Mouse (Mus musculus) embryonic facial prominence, embryonic 12.5 days (tissue): ENCODE measurements at regions not wholly inside any gene's neighbourhood (a gene's known extent, or its start where the extent isn't known, plus 50 kb on each side); places are given as distances from the start of the nearest gene placed in this dataset.
A peak's percentile ranks its signal among the peaks of the same experiment; 100 is the strongest.
"Not testable (repeated sequence)": the region's sequence is repeated elsewhere in the genome, so short reads cannot be mapped to it uniquely, and the experiment has no call there.

Experiments
- ATAC-seq: fragments of 200-750 bp; cut with Nextera tagmentation; 2 replicates; pipeline ENCODE4 v1.8.0; 2017; ENCODE audit not compliant: insufficient number of reproducible peaks, insufficient read depth, low FRiP score, low TSS enrichment
- H3K27ac ChIP-seq: fragments of 300-500 bp; sonication (generic); 2 replicates; pipeline ENCODE4 v1.5.1; 2016; ENCODE audit warnings: mild to moderate bottlenecking
- H3K27me3 ChIP-seq: fragments of 300-500 bp; sonication (generic); 2 replicates; pipeline ENCODE4 v1.6.1; 2016; ENCODE audit warnings: mild to moderate bottlenecking, moderate library complexity
- H3K36me3 ChIP-seq: fragments of 300-500 bp; sonication (generic); 2 replicates; pipeline ENCODE4 v1.6.1; 2016; ENCODE audit warnings: mild to moderate bottlenecking
- H3K4me1 ChIP-seq: fragments of 300-500 bp; sonication (generic); 2 replicates; pipeline ENCODE4 v1.6.1; 2016
- H3K4me2 ChIP-seq: fragments of 300-500 bp; sonication (generic); replicated peaks from 2 replicates; pipeline ENCODE4 v1.6.1; 2016; ENCODE audit warnings: mild to moderate bottlenecking, moderate library complexity
- H3K4me3 ChIP-seq: fragments of 300-500 bp; sonication (generic); 2 replicates; pipeline ENCODE4 v1.5.1; 2016; ENCODE audit warnings: mild to moderate bottlenecking
- H3K9ac ChIP-seq: fragments of 300-500 bp; sonication (generic); 2 replicates; pipeline ENCODE4 v1.6.1; 2016; ENCODE audit warnings: mild to moderate bottlenecking, moderate library complexity
- H3K9me3 ChIP-seq: fragments of 300-500 bp; sonication (generic); 2 replicates; pipeline ENCODE4 v1.6.1; 2016; ENCODE audit warnings: mild to moderate bottlenecking, moderate library complexity
- WGBS: fragments of 180-500 bp; shearing (Covaris S2); methylation state at CpG from one replicate; pipeline ENCODE4 v1.1.7; 2016; 5-methylcytosine and 5-hydroxymethylcytosine counted together

DNA sequence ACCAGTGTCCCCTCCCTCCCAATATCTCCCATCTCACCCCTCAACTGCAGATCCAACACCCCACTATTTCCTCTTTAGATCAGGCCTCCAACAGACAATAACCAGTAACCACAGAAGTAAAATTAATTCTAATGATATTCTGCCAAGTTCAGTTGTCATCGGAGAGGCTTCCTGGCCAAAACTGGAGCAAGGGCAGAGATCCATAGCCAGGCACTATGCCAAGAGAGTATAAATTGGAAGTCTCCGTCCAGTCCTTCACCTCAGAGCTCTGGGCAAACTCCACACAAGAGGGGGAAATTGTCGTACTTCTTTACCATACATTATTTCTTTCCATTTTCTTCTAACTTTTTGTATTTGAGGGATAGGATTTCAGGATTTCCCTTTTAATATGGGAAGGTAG lies 1353.4 kb upstream of the Aga start:
- Histone ChIP-seq H3K27me3 (no peaks in the 10 kb centered on the region), H3K9ac (no peak overlapping the region), H3K4me2 (no peak overlapping the region), H3K36me3 (no peaks in the 10 kb centered on the region), H3K4me3 (no peak overlapping the region), H3K27ac (no peak overlapping the region), H3K9me3 (no peaks in the 10 kb centered on the region), H3K4me1 (no peaks in the 10 kb centered on the region)
- 80% methylated on average over 3 of the region's 3 CpGs for WGBS
- no peak for ATAC-seq

DNA sequence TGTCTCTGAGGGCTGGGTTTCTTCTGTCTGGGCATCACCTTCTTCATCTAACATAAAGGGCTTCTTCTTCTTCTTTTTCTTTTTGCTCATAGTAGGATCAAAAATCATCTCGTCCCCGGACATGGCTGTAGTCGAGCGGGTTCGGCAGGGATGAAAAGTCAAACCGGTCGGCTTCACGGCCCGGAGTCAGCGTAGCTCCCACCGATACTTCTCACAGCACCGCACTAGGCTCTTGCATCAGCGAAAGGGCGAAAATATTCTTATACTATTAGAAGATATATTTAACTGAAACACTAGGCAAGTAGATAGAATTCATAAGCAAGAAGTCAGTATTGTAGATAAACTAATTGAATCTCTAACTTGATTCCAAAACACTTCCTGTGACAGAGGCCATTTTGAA lies 1314.6 kb upstream of the Aga start:
- 94% methylated on average over 14 of the region's 14 CpGs for WGBS

DNA sequence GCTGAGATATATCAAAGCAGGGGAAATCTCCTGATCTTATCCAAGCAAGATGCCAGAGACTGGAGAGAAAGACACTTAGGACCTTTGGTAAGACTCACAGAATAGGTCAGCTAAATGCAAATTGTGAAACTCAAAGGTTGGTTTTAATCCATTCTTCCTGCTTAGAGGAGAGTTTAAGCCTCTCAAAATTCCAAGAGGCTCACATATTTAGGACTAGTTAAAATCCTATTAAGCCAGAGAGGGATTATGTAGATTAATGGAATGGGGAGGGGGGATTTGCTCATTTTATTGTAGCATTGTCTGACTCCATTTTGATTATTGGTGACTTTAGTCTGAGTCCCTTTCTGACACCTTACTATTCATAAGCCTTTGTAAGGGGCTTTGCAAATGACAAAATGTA lies 1284.0 kb upstream of the Aga start:
- ATAC-seq: no peak
- Histone ChIP-seq H3K9me3 (no peaks in the 10 kb centered on the region), H3K27ac (no peak overlapping the region), H3K4me1 (no peaks in the 10 kb centered on the region), H3K4me2 (no peak overlapping the region), H3K9ac (no peak overlapping the region), H3K36me3 (no peaks in the 10 kb centered on the region), H3K27me3 (no peaks in the 10 kb centered on the region), H3K4me3 (no peak overlapping the region)

More for the DNA sequence above, 1314.6 kb upstream of the Aga start:
- H3K27me3 ChIP-seq, H3K4me1 ChIP-seq, H3K9ac ChIP-seq, H3K36me3 ChIP-seq, ATAC-seq, H3K9me3 ChIP-seq, H3K27ac ChIP-seq, H3K4me3 ChIP-seq, H3K4me2 ChIP-seq: not testable (repeated sequence)

DNA sequence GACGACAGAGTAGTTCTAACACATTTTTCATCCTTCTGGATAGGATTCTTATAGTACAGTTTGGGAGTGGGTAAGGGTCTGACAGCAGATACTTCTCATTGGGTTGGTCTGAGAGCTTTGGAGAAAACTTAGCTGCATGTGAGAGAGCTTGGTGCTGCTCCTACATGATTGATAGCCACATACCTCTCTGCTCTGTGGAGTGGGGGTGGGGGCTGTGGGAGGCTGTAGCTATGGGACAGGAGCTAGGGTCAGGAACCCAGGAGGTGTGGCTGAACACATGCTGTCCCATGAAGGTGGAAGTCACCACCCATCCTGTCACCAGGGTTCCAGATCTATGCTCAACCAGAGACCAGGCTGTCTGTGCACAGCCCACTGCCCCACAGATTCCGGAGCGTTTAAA lies 1255.5 kb upstream of the Aga start:
- WGBS: 77% methylated on average over 3 of the region's 3 CpGs
- Histone ChIP-seq H3K9ac (no peak overlapping the region), H3K4me1 (no peaks in the 10 kb centered on the region), H3K27me3 (no peaks in the 10 kb centered on the region), H3K27ac (no peak overlapping the region), H3K36me3 (no peaks in the 10 kb centered on the region), H3K4me2 (no peak overlapping the region), H3K9me3 (no peaks in the 10 kb centered on the region), H3K4me3 (no peak overlapping the region)
- peak; percentile 56; the same call in 1 of the 2 replicates for ATAC-seq
